Mouse (Mus musculus) natural killer cell, adult 2 months (primary cell): ENCODE data around the gene Mup13.
"Not testable (repeated sequence)": the region's sequence is repeated elsewhere in the genome, so short reads cannot be mapped to it uniquely, and the experiment has no call there.

ENCODE experiments used
- DNase-seq, 2 experiments: peaks; one replicate each; pipeline ENCODE4 v3.0.0; 2022; ENCODE audit warnings: low spot score in 2 of 2

Gene Mup13

DNA sequence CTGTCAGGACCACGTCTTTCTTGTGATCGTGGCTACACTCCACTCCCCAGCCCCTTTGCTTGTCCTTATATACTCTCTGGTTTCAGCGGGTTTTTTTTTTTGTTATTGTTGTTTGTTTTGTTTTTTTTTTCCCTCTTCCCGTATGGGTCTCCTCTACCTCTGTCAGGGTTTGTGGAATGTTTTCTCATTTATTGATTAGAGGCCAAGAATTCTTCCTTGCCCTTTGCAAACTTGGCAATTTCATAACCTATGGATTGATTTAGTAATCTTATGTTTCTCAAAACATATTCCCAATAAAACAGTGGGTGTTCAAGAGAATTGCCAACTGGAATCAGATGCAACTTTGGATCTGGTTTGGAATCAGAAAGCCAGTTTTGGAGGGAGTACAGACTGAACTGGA is at the start of gene Mup13:
TSS of gene Mup13 (minus strand) at position 101 of the 400 bp plus-strand sequence.
- DNase-seq: not testable (repeated sequence)
